Mouse (Mus musculus) cerebellum, adult 9-10 months (tissue): ENCODE measurements around the gene Capn2.
A peak's percentile ranks its signal among the peaks of the same experiment; 100 is the strongest.

ENCODE experiments used
- DNase-seq: peaks from one replicate; pipeline ENCODE4 v3.0.0; 2022

Capn2 gene

GRCm38 (mm10) chr1:182500224-182500623, 17.2 kb downstream of the Capn2 start:
- DNase-seq = no peak

GRCm38 (mm10) chr1:182499443-182500089, 17.8 kb downstream of the Capn2 start:
- no peak for DNase-seq

GRCm38 (mm10) chr1:182497736-182498135, 19.7 kb downstream of the Capn2 start:
- DNase-seq = no peak

DNA sequence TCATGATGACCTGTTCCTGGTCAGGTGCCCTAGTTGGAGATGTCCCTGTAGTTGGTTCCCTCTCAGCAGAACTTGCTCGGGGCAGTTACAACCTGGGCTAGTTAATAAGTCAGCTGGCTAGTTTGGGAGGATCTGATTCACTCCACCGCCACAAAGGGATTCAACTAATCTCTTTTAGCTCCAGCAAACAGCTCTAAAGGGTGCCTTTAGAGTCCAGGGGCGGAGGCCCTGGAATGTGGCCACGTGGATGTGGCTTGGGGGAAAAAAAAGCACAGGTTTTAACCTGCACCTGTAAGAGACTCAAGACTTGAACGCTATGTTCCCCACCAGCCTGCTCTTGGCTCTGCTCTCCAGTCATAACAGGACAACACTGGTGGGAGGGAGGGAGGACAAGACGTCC, 20.7 kb downstream of the Capn2 start:
- DNase-seq = no peak

DNA sequence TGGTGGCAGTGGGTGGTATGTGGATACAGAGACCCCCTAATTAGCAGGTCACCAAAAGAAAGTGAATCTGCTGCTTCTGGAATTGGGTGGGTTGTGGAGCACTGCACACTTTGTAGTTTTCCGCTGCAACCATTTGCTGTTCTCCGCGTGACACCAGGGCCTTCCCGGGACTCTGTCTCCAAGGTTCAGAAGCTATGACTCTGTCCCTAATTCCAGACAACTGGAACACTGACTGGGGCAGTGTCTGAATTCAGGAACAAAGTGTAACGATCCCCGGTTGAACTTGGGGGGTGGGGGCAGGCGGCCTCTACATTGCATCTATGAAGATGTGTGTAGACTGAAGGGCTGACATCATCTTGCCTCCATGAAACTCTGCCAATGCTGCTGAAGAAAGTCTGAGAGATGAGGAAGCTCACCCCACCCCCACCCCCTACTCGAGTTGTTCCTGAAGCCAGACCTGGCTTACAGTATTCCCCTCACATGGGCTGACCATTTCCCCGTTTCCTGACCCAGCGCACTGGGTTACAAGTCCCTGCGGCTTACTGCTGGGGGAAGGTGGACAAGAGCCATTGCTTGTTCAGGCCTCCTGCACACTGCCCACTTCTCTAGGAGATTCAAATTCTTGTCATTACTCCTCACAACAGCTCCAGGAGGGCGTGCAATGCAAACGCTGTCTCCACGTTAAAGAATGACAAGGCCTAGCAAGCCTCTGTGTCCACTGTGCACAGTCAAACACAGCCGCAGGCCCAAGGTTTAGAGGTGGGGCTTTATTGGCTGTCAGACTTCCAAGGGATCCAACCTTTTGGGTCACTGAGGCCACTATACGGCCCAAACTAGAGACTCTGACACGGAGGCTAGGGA, 22.9 kb downstream of the Capn2 start:
- no peak for DNase-seq

DNA sequence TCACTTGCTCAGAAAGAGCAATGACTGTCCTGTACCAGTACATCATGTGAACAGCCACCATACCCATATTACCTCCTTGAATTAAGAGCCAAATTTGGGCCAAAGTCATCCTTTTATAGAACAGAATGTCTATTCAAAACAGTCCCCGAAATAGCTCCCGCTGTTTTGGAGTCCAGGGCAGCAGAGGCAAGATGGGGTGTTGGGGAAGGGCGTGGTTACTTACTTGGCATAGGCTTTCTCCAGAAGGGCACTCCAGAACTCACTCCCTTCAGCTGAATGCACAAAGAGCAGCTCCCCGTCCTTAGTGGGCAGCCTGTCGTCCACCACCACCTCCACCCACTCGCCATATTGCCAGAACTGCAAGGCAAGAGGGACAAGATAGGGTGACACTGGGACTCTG, 25.6 kb downstream of the Capn2 start:
- no peak for DNase-seq

DNA sequence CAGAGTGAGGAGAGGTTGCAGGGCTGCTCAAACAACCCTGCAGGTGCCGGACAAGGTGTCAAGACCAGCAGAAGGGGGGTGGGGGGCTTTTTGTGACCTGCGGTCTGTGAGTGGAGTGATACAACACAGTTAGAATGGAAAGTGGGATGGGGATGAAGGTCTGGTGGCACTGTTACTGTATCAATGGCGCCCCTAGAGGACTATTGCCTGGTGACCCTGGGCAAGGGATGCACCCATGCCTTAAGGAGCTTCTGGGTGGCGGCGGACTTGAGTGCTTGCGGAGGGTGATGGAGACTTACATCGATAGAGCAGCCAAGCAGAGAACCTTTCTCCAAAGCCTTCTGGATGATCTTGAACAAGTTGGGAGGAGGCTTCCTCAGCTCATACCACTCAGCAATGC, 26.8 kb downstream of the Capn2 start:
- no peak for DNase-seq

DNA sequence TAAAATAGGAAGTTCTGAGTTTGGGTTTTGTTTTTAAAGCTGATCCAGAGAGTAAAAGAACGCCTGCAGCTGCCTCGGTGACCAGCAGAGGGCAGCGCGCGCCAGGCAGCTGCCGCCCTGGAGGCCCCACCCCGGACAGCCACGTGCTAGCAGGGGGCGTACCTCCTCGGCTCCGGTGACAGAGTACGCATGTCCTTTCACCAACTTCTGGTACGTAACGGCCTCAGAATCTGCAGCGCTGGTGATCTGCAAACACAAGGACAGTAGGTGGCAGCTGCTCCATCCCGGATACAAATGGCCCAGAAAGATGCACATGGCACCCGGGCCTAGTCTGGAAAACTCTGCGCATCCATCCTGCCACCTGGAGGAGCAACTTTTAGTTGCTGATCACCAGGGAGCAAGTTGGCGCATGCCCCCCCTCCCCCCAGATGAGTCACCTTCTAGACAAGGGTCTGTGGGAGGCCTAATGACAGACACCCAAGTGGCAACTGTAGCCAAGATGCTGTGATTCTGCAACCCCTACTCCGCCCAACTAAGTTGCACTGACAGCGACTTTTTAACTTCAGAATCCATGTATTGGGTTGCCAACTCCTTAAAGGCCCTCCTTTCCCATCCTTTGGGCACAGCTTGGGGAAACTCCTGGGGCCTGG, 27.5 kb downstream of the Capn2 start:
- DNase-seq = peak; percentile 91

GRCm38 (mm10) chr1:182488503-182488902, 28.9 kb downstream of the Capn2 start:
- no peak for DNase-seq

GRCm38 (mm10) chr1:182483910-182484274, 33.5 kb downstream of the Capn2 start:
- DNase-seq = no peak

GRCm38 (mm10) chr1:182482991-182483909, 34.2 kb downstream of the Capn2 start:
- DNase-seq = no peak

DNA sequence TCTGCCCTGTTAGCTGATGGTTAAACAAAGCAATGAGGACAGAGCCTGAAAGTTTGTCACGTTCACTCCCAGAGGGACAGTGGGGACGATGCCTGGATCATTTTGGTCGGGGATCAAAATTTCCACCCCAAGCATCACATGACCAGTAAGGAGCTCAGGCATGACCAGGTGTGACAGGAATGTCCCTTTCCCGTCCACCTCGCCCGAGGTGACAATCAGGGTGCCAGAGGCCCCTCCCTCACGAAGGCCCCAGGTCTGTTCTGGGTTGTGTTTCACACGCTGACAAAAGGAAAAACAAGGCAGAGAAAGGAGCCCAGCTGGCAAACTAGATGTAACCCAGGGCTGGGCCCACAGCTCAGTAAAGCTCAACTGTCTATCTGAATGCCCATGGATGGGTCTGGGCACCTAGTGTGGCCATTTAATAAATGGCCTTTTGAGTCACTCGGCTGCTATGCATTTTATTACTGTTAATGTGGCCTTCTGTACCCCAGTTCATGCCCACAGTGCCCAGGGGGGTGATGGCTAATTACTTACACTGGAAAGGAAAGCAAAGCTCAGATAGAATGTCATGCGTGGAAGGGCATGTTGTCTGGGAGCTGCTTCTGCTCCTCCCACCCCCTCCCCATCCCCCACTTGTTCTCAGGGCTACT, 35.6 kb downstream of the Capn2 start:
- no peak for DNase-seq

DNA sequence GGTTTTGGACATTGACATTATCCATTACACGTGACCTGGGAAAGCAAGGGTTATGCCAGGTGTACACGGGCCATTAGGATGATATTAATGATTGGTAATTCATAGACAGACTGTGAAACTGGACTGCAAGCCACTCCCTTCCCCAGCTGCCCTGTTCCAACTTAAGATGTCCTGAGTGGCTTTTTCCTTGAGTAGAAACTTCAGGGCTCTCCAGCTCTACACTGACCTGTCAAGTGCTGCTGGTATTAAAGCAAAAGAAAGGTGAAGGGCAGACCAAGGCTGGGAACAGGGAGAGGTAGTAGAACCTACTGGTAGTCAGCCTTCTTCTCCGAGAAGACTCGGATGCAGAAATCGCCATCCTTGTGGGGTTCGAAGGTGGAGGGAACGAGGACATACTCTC, 36.3 kb downstream of the Capn2 start:
- DNase-seq = no peak

DNA sequence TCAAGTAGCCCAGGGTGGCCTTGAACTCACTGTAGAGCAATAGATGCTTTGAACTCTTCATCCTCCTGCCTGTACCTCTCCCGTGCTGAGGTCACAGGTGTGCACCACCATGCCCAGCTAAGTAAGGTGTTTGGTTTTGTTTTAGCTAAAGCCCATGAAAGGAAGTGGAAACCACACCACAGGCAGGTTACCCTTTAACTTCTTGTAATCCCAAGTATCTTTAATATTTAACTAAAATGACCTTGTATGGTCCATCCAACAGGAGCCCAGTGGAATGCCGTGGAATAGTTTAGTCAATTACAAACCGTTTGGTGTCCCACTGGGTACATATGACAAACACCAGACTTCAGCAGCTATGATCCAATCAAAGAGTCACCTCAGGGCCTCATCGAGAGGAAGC, 38.5 kb downstream of the Capn2 start:
- DNase-seq = no peak

DNA sequence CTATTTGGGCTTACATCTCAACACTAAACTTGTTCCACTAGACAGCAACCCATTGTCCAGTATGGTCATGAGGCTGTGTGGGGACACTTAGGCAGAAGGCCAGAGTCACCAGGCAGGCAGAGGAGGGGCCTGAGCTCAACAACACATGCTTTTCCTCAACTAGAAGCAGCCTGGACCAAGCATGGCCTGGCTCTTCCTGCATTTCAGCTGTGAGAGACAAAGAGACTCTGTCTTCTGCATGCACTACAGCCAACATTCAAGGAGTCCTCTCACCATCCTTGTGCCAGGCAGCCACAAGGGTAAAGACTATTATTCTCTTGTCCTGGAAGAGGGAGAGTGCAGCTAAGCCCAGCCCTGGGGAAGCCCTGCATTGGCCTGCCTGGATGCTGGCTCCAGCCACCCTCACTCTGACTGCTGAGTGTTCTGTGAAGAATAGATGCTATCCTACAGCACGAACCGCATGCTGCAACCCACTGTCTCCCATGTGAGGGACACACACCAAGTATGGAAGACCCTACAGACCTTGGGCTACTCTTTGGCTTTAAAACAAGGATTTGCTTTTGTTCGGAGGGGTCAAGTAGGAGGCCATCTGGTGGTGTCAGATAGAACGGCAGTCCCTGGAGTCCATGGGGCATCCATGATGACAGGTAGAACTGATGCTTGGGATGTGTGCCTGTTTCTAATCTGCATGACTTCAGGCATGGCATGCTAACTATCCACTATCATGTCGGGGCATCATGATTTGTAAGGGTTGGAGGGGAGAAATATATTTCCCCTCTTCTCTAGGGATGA, 42.2 kb downstream of the Capn2 start:
- peak; percentile 47 for DNase-seq

- DNase-seq = no peak
These were observed 51.4 kb downstream of the Capn2 start for GRCm38 (mm10) chr1:182465978-182466377.

GRCm38 (mm10) chr1:182465309-182465708, 52.1 kb downstream of the Capn2 start:
- DNase-seq = no peak

DNA sequence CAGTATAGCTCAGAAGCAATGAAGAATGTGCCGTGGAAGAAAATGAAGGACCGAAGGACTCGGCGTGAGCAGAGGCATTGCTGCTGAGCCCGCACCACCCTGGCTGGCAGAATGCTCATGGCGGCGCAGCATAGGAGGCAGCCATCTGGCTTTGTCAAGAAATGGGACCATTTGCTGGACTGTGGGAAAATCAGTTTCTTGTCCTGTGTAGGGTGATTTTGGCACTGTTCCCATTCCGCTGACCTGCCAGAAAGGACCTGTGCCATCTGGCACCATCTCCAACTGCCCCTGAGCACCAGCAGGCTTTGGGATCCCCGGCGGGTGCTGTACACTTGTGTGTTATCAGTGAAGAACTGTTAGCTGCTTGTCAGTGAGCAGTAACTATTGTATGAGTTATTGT, 55.6 kb downstream of the Capn2 start:
- DNase-seq = peak; percentile 96

DNA sequence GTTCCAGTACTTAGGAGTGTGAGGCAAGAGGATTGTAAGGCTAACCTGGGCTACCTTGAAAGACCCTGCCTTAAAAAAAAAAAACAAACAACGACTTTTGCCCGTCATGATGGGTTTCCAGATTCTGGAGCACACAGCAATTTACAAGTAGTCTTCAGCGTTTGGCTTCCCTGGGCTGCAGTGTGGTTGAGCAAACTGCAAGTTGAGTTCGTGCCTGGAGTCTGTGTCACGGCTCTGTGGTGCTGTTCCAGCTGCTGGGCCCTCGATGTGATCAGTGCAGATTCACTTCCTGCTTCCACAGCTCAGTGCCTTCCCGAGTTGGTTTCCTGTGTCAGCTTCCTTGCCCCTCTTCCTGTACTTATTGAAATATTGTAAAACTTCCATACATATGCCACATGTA, 56.1 kb downstream of the Capn2 start:
- DNase-seq = no peak

DNA sequence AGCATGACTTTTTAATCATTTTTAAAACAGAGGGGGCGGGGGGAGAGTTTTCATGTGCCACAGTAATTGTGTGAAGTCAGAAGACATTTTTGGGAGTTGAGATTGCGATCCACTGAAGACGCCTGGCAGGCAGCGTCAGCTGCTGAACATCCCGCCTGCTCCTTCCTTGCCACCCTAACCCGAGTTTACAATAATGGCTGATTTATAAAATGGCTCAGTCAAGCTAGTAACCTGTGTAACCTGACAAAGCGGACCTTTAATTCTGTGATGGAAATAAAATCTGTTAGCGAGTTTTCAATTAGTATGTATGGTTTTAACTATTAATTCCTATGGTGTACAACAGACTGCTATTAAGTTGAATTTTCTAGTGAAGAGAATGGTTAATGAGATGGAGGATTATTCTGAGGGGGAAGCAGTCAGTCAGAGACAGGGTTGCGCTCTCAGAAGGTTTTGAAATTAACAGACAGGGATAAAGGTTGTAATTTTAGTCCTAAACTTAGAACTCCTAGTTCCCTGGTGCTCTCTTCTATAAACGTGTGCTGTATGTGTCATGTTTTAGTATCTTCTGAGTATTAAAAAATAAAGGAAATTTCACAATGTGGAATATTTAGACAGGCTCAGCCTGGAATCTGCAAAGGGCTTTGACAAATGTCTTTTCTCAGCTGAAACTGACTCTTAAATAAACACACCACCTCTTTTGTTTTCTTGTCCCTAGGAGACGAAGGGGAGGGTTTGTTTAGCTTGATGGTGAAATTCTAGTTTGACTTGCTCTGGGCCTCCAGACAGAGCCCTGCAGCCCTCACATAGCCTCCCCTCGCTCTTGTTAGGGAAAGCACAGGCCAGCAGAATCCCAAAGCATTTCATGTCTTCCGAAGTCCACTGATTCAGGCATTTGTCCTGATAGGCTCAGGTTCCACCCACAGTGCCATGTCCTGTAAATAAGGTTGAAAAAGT, 56.8 kb downstream of the Capn2 start:
- no peak for DNase-seq
